Mouse (Mus musculus) thymus, postnatal 14 days (tissue): ENCODE data around the gene Stk25.
"Not testable (repeated sequence)": the region's sequence is repeated elsewhere in the genome, so short reads cannot be mapped to it uniquely, and the experiment has no call there.

Source experiments
- DNase-seq: peaks from one replicate; pipeline ENCODE4 v3.0.0; 2021

Stk25 gene

GRCm38 (mm10) chr1:93658559-93658958 lies at the start of gene Stk25:
Gene Stk25 (minus strand): TSS chr1:93658659.
- not testable (repeated sequence) for DNase-seq

GRCm38 (mm10) chr1:93705389-93705788 lies 46.9 kb upstream of the Stk25 start:
- DNase-seq, result no peak

- no peak for DNase-seq
These were observed 45.9 kb upstream of the Stk25 start for GRCm38 (mm10) chr1:93704341-93704740.

- no peak for DNase-seq
These were observed 45.1 kb upstream of the Stk25 start for GRCm38 (mm10) chr1:93703472-93704048.

- no peak for DNase-seq
These were observed 43.6 kb upstream of the Stk25 start for GRCm38 (mm10) chr1:93702106-93702505.

GRCm38 (mm10) chr1:93699159-93699558 lies 40.7 kb upstream of the Stk25 start:
- DNase-seq, result no peak

- no peak for DNase-seq
These were observed 38.9 kb upstream of the Stk25 start for GRCm38 (mm10) chr1:93697317-93697716.

GRCm38 (mm10) chr1:93694966-93695365 lies 36.5 kb upstream of the Stk25 start:
- DNase-seq, result no peak

- DNase-seq, result no peak
These were observed 35.5 kb upstream of the Stk25 start for GRCm38 (mm10) chr1:93693943-93694342.

GRCm38 (mm10) chr1:93693502-93693901 lies 35.0 kb upstream of the Stk25 start:
- DNase-seq, result no peak

- no peak for DNase-seq
These were observed 34.3 kb upstream of the Stk25 start for GRCm38 (mm10) chr1:93692773-93693172.

GRCm38 (mm10) chr1:93691786-93692357 lies 33.4 kb upstream of the Stk25 start:
- DNase-seq, result no peak

GRCm38 (mm10) chr1:93691106-93691505 lies 32.6 kb upstream of the Stk25 start:
- no peak for DNase-seq

- no peak for DNase-seq
These were observed 31.5 kb upstream of the Stk25 start for GRCm38 (mm10) chr1:93689901-93690496.

GRCm38 (mm10) chr1:93688154-93688553 lies 29.7 kb upstream of the Stk25 start:
- no peak for DNase-seq

GRCm38 (mm10) chr1:93686961-93687320 lies 28.5 kb upstream of the Stk25 start:
- DNase-seq, result no peak

- peak; percentile 13 for DNase-seq
These were observed 27.9 kb upstream of the Stk25 start for GRCm38 (mm10) chr1:93686245-93686960.

- DNase-seq, result peak; percentile 9
These were observed 27.2 kb upstream of the Stk25 start, which contains the start of gene Bok for GRCm38 (mm10) chr1:93685401-93686244. Gene Bok (plus strand): TSS chr1:93685660.

GRCm38 (mm10) chr1:93679889-93680568 lies 21.6 kb upstream of the Stk25 start:
- no peak for DNase-seq

GRCm38 (mm10) chr1:93678386-93678785 lies 19.9 kb upstream of the Stk25 start:
- DNase-seq, result no peak

- DNase-seq, result no peak
These were observed 14.2 kb upstream of the Stk25 start for GRCm38 (mm10) chr1:93672682-93673081.

GRCm38 (mm10) chr1:93669941-93670340 lies 11.5 kb upstream of the Stk25 start:
- DNase-seq, result no peak
